Mouse (Mus musculus): ENCODE results near the gene Tnip1.

The Tnip1 gene

DNA sequence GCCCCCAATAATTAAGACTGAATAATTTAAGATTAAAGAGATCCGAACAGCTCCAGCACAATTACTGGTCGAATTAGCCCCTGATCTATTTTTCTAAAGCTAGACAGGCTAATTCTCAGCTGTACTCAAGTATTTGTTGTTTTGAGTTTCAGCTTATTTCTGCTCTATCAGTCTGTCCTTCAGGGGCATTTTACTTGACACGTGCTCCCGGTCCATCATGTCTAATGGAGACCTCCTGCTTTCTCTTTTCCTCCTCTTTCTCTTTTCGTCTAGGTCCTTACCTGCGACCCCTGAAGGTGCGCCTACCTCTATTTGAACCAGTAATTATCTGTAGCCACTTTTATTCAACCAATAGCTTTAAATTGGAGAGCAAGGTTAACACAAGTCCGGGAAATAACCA, 8.0 kb downstream of the Tnip1 start:
- TF ChIP-seq GATA4 (IDR thresholded peaks at IDR 0.05; ENCODE audit: insufficient replicate concordance, low read length), result no peak

DNA sequence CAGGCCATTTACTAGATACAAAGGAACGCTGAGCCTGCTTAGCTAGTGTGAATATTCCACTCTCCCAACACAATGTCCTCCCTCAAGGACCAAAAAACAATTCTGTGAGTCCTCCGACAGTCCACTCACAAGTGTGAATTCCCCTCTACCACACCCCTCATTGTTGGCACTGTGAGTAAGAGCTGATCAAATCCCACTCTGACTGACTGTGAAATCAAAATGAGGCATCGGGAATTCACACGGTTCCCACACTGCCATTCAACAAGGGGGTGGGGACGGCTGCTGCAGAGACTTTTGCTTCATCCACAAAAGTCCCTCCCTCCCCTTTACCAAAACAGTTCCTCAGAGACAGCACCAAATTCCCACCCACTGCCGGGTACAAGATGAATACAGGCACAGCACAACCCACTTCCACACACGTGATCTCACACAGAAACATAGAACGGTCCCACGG, 8.7 kb downstream of the Tnip1 start:
- TF ChIP-seq GATA4 (IDR thresholded peaks at IDR 0.05; ENCODE audit: insufficient replicate concordance, low read length), result no peak

DNA sequence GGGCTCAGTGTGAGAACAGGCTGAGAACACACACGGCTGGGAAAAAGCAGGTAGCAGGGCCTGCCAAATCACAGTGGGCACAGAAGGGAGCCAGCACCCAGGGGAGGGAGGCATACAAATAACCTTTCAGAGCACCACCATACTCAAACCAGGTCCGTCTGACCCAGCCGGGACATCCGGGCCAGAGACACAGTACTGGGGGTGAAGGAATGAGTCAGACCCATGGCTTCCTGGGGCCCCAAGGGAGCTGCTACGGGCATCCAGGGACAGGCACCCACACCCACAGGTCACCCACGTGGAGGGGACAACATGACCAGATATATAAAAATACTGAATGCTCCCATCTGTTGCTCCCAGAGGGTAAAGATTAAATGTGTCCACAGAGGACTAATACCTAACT, 10.1 kb downstream of the Tnip1 start:
- no peak for TF ChIP-seq GATA4 (IDR thresholded peaks at IDR 0.05; ENCODE audit: insufficient replicate concordance, low read length)

DNA sequence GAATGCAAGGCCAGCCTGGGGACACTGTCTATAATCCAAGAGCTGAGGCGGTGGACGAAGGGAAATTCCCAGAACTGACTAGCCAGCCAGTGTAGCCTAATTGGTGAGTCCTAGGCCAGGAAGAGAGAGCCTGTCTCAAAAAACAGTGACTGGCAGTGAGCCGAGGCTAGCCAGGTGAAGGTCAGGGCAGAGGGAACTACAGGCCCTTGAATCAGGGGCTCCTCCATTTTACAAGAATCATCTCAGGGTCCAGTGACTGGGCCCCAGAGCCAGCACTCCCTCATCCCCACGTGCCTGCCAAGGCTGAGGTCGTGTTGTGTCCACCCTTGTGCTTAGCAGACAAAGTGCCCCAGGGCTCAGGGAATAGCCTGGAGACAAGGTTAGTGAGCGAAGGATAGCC, 12.0 kb downstream of the Tnip1 start:
- no peak for TF ChIP-seq GATA4 (IDR thresholded peaks at IDR 0.05; ENCODE audit: insufficient replicate concordance, low read length)

DNA sequence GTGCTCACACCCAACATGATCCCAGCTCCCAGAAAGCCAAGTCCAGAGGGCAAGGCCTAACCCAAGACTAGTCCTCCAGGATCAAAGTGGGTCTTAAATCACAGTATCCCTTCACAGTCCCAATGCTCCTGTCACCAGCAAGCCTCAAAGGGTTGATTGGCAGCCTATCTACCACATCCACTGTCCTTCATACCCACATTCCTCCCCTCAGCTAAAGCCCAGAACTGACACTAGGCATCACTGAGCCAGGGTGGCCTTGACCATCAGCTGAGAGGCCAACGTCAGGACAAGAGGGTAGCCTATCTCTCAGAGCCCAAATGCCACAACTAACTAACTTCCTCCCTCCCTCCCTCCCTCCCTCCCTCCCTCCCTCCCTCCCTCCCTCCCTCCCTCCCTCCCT, 13.0 kb downstream of the Tnip1 start:
- no peak for TF ChIP-seq GATA4 (IDR thresholded peaks at IDR 0.05; ENCODE audit: insufficient replicate concordance, low read length)

DNA sequence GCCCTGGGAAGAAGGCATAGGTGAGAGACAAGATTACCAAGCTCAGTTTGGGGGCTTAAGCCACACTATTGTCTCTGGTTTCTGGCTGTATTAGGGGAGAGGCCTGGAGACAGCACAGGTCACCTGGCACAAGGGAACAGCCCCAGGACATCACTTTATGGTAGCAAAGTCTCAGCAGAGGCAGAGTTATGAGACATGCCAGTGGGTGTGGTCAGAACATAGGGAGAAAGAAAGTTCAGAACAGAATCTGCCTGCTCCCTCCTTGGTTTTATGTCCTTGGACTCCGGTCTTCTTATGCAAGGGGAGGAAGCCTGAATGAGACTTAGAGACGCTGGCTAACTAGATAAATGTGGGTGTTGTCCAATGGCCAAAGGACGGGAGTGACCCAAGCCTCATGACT, 18.0 kb downstream of the Tnip1 start:
- TF ChIP-seq GATA4 (IDR thresholded peaks at IDR 0.05; ENCODE audit: insufficient replicate concordance, low read length), result no peak

DNA sequence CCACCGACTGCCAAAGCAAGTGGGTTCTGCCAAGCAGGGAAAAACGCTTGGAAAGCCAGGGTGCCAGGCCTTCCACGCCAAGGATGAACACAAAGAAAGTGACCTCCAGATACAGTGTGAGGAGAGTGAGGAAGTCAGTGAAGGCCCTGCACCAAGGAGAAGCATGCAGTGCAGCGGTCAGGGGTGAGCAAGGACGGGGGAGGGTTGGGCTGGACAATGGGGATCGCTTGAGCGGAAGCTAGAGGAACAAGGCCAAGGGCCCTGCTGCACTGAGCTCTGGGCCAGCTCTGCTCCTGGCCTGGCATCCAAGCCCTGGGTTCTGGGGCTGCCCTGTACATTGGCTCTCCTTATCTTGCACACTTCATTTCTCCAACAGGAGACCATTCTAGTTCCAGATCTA, 22.7 kb downstream of the Tnip1 start:
- no peak for TF ChIP-seq GATA4 (IDR thresholded peaks at IDR 0.05; ENCODE audit: insufficient replicate concordance, low read length)

DNA sequence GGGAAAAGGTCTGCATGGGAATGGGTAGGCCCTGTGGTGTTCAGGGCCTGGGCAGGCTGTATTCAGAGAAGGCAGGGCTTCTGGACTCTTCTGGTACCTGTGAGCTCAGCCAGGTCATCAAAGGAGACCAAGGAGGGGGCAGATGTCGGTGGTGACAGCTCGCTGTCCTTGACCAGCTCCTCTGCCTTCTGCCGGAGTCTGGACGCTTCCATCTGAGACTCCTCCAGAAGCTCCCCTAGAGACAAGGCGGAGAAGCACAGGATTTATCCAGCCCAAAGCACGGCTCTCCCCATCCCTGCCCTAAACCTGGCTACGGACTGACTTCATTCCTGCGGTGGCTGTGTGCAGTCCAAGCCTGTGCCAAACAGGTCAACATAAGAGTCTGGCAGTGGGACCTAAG, 23.2 kb downstream of the Tnip1 start:
- no peak for TF ChIP-seq GATA4 (IDR thresholded peaks at IDR 0.05; ENCODE audit: insufficient replicate concordance, low read length)

DNA sequence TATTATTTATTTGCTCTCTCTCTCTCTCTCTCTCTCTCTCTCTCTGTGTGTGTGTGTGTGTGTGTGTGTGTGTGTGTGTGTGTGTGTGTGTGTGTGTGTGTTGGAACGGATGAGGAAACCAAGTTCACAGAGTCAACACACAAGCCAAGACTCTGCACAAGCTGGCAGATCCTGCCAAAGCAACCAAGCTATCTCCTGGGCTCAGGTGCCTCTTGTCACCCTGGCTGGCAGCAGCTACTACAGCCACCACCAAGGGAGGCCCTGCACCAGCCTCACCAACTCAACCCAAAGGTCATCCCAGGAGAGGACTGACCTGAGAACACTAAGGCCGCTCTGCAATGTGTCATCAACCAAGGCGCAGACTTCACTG, 26.0 kb downstream of the Tnip1 start:
- no peak for TF ChIP-seq GATA4 (IDR thresholded peaks at IDR 0.05; ENCODE audit: insufficient replicate concordance, low read length)

DNA sequence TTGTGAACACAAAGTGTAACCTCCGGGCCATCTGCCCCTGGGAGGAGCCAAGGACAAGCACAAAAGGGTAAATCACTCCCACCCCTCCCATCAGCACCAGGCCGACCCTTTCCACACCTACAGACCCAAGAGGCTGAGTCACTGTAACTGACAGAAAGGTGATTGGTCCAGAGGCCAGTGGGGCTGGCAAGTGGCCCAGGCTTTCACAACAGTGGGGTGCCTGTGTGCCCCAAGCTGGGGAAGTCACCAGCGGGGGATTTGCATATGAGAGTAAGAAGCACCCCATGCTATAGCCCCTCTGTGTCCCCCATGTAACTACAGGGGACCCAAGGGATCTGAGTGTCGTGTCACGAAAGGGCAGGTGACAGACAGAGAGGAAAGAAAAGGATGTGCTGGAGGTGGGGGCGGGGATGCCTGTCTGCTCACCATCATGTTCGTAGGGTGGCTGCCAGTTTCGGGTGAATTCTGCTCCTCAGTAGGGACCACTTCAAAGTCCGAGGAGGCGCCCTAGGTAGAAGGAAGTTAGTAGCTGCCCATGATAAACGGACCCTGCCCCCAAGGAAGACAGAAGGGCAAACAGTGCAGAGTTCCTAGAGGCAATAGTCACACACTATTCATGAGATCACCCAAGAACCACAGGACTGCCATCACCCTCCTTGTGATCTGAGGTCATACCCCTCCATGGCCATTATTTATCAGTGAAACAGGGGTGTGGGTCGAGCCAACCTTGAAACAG, 26.5 kb downstream of the Tnip1 start:
- TF ChIP-seq GATA4 (IDR thresholded peaks at IDR 0.05; ENCODE audit: insufficient replicate concordance, low read length), result no peak

DNA sequence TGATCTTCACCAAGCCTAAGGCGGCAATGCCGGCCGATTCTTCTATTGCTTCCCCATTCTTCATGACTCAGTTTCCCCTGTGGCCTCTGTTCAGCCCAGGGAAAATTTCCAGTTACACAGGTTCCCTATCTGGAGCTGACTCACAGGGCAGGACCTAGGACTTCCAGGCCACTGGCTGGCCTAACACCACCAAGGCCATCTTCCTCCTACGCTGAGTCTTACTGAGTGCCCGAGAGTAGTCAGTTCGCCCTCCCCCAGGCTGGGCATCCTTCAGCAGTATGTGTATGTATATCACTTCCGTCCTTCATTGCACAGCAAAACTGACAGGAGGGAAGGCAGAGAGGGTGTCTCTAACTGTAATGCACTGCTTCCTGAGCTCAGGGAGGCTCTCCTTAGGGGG, 28.5 kb downstream of the Tnip1 start:
- no peak for TF ChIP-seq GATA4 (IDR thresholded peaks at IDR 0.05; ENCODE audit: insufficient replicate concordance, low read length)

DNA sequence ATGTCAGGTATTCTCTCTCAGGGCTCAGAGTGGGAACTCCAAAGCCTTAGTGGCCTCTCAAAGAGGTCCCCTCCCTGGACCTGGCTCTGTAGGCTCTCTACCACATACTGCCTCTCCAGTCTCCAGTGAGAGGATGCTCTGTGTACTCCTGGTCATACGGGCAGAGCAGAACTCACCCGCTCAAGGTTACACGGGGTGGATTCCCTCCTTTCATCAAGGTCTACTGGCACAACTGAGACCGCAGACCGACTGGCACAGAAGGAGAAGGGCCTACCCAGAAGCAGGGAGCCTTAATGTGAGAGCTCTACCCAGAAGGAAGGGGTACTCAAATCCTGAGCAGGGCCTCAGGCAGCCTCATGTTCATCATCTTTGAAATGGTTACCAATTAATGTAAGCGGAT, 30.2 kb downstream of the Tnip1 start:
- no peak for TF ChIP-seq GATA4 (IDR thresholded peaks at IDR 0.05; ENCODE audit: insufficient replicate concordance, low read length)

DNA sequence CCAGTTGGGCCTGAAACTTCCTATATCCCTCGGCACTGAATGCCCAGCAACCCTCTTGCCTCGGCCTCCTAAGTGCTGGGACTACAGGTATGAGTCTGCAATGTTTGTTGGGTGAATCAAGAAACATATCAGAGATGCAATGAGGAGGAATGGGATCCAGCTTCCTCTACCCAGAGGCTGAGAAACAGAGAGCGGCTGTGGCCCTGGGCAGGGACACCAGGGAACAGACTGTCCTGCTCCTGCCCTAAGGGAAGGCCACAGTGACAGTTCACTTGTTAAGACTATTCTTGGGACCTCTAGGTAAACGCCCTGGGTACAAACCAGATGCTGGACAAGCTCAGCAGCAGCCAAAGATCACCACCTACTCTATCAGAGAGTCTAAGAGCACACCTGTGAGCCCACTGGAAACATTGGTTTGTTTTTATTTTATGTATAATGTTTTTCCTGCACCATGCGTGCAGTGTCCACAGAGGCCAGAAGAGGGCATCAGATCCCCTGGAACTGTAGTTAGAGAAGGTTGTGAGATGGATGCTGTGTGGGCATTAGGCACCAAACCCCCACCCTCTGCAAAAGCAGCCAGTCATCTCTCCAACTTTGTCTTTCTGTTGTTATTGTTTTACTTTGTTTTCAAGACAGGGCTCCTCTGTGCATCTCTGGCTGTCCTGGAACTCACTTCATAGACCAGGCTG, 31.2 kb downstream of the Tnip1 start:
- no peak for TF ChIP-seq GATA4 (IDR thresholded peaks at IDR 0.05; ENCODE audit: insufficient replicate concordance, low read length)

DNA sequence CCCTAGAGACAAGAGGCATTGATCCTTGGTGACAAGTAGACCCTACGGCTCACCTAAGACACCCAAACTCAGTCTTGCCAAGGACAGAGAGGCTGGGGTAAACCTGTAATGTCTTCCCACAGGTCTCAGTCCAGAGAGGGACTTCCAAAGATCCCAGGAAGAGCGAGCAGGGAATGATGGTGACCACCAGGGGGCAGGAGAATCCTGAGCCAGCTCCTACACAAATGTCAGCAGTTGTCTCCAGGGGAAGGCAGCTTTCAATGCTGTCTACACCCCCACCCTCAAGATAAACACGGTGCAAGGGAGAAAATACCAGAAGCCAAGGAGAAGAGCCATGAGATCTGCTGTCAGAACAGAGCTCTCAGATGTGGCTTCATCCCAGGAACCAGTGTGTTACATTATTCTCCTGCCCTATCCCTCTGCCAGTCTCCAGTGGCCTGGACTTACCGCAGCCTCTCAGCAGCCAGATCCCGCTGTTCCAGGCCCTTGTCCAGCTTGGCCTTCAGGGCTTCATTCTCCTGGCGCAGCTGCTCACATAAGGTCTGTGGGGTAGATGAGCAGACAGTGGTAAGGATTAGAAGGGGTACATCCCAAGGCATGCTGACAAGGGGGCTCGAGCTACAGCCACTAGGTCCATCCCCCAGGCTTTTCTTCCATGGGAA, 32.3 kb downstream of the Tnip1 start:
- TF ChIP-seq GATA4 (IDR thresholded peaks at IDR 0.05; ENCODE audit: insufficient replicate concordance, low read length), result no peak

DNA sequence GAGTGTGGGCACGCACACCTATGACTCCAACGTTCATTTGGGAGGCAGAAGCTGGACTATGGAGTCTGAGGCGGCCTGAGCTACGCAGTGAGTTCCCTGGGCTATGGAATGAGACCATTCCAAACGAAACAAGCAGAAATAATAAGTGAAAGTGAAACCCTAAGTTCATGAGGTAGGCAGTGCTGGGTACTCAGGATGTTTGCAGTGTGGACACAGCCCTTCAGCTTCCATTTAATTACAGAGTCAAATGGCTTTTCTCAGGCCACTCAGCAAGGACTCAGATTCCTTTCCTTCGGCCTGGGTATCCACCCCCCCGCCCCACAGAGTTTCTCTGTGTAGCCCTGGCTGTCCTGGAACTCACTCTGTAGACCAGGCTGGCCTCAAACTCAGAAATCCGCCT, 33.0 kb downstream of the Tnip1 start:
- TF ChIP-seq GATA4 (IDR thresholded peaks at IDR 0.05; ENCODE audit: insufficient replicate concordance, low read length), result no peak

DNA sequence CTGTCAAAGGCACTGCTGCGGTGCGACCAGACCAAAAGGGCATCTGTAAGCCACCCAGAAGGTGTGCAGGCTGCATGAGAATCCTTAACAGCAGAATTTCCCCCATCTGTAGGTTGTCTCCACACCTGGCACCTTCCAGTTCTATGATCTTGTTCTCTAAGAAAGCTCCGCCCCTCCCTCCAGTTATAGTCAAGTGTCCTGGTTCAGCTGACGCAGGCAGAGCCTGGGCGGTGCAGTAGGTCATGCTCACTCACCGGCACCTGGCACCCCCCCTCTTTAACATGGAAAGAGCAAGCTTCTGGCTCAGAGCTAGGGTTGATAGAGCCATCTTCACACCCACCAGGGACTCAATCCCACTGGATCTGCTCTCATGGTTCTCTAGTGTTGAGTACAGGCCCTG, 33.4 kb downstream of the Tnip1 start:
- no peak for TF ChIP-seq GATA4 (IDR thresholded peaks at IDR 0.05; ENCODE audit: insufficient replicate concordance, low read length)

Measured in liver, adult (tissue).